Mouse (Mus musculus) natural killer cell, adult 2 months (primary cell): ENCODE results near the gene B4galnt4.

Source experiments
- DNase-seq, 2 experiments: peaks; one replicate each; pipeline ENCODE4 v3.0.0; 2022; ENCODE audit warnings: low spot score in 2 of 2

Gene B4galnt4

DNA sequence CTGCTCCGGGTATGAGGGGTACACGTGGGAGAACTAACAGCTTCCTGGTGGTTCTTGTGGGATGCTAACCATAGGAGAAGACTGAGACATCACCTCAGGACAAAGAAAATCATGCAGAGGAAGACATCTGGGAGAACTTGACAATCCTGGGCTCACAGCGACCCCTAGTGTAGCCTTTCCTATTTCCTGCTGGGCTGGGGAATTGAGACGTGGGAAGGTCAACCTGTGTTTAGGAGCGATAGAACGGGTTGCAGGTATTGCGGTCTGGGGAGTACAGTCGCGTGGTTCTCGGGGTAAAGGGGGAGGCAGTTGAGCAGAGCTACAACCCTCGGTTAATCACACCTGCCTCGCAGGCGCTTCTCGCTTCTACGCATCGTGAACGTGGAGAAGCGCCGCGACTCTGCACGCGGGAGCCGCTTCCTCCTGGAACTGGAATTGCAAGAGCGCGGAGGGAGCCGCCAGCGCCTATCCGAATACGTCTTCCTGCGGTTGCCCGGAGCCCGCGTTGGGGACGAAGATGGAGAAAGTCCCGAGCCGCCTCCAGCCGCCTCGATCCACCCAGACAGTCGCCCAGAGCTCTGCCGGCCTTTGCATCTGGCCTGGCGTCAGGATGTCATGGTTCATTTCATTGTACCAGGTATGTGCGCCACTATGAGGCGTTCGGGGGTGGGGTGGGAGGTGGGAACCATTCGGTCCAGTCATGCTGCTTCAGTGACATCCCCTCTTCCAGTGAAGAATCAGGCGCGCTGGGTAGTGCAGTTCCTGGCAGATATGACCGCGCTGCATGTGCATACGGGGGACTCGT, 9.4 kb downstream of the B4galnt4 start:
- DNase-seq = peak; percentile 36 to 54

DNA sequence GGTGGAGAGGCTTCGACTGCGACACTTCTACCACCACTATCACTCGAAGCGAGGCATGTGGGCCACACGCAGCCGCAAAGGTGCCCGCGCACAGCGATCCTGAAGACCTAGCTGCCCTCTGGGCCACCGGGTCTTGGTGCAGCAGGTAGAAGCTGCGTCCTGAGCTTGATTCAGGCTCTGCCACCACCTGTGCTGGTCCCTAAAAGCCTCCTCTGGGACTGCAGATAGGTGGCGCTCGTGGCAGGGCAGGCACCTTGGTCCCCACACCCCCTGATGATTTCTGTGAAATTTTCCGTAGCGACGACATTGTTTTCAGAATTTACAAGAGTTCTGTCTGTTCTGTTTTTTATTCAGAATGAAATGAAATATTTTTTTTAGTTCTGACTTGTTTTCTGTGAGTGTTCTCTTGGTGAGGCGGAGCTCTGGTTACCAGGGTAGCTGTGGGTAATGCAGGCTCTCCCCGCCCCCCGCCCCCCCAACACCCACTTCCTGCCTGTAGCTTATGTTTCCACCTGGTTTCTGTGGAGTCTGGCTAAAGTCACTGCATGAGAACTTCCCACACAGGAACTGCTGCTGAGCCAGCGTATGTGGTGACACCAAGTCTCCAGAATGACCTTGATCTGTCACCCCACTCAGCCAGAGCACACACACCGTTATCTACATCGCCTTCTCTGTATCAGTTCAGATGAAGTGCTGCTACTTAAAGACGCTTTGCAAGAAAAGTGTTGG, 11.3 kb downstream of the B4galnt4 start:
- peak; percentile 38 to 58 for DNase-seq

DNA sequence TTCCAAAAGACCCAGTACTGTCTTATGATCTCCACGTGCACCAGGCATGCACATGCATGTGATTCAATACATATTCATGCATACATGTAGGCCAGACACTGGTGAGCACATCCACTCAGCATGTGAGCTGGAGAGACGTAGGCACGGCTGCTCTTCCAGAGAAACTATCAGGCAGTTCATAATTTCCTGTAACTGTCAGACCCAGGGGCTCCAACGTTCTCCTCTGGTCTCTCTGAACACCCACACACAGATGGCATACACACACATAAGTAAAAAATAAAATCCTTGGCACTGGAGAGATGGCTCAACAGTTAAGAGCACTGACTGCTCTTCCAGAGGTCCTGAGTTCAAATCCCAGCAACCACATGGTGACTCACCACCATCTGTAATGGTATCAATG, 12.9 kb downstream of the B4galnt4 start:
- no peak for DNase-seq

DNA sequence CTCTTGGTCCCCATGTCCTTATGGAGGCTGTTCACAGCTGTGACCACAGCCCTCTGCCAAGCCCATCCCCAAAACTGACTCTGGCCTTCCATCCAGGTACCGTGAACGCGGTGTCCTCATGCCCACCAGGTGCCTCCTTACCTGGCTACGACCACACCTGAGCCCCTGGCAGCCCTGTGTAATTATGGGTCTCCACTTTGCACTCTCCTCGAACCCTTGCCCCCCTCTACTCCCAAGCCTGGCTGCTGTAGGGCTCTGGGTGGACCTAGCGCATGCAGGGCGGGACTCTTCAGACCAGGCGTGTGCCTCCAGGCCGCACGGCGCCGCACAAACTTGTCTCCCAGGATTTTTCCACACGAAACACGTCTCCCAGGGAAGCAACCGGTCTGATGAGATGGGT, 16.9 kb downstream of the B4galnt4 start, which contains the start of gene Pkp3:
Pkp3 (plus strand) TSS at position 378 of the 400 bp plus-strand sequence.
- no peak for DNase-seq

DNA sequence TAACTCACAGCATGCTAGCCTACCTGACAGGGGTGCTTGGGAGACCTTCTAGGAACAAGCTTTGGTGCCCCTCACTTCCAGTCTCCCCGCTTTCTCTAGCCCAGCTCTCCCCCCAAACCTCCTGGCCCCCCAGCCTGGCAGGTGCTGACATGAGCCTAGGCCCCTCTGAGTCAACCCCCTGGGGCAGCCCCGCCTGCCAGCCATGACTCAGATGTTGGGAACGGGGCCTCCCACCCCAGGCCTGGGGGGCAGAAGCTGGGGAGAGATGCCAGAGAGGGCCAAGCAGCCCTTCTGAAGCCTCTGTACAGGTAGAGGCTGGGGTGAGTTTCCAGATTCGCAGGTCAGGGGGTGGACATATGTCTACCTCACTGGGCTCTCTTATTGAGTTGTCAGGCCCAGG, 18.0 kb downstream of the B4galnt4 start:
- DNase-seq = no peak

DNA sequence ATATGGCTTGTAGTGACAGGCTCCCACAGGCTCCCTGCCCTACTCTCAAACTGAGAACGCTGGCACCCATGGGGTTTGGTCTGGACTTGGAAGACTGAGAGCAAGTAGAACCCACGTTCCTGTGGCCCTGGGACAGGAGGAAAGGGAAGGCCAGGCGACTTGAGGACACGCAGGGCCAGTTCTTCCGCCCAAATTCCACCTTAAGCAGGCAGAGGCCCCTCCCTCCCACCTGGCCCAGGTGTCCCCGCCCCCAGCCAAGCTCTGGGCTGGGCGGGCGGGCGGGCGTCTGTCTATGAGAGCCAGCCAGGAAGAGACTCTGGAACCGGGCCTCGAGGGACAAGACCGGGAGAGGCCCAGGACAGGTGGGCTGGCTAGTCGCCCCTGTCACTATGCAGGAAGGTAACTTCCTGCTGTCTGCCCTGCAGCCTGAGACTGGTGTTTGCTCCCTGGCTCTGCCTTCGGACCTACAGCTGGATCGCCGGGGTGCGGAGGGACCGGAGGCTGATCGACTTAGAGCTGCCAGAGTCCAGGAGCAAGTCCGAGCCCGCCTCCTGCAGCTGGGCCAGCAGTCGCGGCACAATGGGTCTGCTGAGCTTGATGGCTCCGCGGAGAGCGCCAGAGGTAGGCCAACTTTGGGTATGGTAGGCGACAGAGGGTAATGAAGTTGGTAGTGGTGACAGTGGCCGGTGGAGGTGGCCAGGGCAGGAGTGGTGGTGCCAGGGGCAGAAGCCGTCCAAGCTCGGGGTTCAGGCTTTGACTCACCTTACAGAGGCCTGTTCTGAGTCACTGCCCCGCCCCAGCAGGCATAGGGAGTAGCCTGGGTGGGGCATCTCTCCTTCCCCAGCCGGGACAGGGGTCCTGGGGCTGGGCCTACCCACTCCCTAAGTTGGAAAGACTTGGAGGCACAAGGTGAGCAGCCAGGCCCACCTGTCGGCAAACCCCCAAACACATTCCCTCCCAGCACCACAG, 18.9 kb downstream of the B4galnt4 start:
- no peak for DNase-seq

DNA sequence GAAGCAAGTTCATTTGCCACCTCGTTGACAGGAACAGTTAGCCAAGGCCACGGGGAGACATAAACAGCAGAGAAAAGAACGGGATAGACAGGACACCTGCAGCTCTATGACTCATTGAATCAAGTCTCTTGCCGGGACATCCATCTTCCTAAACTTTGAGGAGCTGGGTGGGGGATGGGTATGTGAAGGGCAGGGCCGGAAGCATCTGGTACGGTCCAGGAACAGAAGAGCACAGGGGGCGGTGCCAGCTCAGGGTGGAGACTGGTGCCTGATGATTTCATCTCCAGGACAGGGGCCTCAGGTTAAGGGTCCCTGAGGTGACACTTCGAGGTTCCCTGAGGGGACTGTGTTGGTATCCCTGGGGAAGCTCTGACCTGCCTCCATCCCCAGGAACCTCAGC, 27.0 kb downstream of the B4galnt4 start:
- peak in 1 of 2 experiments; percentile 17 for DNase-seq

DNA sequence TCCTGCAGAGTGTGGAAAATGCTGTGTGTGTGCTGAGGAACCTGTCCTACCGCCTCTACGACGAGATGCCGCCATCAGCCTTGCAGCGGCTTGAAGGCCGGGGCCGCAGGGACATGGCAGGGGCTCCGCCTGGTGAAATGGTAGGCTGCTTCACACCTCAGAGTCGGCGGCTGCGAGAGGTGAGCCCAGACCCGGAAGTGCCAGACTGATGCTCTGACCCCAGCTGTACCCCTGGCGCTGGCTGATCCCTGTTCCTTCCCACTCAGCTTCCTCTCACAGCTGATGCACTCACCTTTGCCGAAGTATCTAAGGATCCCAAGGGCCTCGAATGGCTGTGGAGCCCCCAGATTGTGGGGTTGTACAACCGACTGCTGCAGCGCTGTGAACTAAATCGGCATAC, 27.6 kb downstream of the B4galnt4 start:
- peak; percentile 41 to 56 for DNase-seq

DNA sequence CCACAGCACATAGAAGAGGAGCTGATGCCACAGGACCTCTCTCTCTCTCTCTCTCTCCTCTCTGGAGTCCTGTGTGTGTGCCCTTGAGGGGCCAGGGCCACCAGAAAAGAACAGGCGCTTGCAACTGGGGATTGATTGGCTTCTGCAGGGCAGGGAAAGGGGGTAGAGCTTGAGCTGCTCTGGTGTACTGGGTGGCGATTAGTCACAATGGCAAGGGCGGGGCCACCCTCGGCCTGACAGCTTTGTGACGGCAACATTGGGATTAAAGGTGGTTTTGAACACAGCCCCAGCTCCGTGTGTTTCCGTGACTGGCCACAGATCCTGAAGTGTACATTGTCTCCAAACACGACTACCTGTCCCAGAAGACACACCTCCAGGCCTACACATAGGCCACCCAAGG, 29.3 kb downstream of the B4galnt4 start:
- DNase-seq = no peak

DNA sequence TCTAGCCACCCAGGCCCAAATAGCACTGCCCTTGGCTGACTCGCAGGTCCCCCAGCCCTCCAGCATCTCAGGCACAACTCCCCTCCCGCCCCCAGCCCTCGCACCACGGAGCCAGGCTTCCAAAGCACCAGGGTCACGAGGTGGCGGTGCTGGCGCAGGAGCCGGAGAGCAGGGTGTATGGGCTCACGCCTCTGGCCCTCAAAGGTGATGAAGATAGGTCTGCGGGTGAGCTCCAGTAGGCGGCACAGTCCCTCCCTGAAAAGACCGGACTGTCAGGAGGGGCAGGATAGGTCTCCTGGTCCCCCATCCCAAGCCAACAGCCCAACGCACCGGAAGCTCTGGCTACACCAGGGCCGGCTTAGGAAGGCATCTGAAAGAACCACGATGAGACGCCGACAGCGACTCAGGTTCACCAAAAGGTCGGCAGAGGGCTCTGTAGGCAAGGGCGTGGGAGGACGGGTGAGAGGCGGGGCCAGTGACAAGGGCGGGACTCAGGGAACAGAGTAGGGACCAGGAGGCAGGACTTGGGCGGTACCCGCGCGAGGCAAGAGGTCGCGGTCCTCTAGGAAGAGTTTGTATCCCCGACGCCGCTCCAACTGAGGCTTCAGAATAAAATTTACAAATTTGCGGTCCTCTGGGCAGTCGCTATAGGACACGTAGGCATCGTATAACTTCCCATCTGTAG, 31.3 kb downstream of the B4galnt4 start:
- peak; percentile 68 to 78 for DNase-seq

DNA sequence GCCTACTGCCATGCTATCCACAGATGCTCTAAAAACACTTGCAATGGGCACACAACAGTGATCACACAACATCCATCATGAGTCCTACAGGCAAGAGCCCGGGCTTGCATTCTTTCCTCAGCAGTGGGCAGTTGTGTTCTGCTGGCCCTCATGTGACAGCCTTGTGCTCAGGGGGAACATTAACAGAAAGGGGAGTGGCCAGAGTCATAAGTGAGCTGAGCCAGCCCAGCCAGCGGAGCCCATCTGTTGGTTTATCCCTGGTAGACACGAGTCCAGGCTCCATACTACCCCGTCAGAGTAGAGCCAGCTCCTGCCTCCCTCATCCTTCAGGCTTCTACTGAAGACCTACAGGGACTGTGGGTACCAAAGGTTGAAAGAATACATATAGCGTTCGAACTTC, 33.0 kb downstream of the B4galnt4 start:
- no peak for DNase-seq

DNA sequence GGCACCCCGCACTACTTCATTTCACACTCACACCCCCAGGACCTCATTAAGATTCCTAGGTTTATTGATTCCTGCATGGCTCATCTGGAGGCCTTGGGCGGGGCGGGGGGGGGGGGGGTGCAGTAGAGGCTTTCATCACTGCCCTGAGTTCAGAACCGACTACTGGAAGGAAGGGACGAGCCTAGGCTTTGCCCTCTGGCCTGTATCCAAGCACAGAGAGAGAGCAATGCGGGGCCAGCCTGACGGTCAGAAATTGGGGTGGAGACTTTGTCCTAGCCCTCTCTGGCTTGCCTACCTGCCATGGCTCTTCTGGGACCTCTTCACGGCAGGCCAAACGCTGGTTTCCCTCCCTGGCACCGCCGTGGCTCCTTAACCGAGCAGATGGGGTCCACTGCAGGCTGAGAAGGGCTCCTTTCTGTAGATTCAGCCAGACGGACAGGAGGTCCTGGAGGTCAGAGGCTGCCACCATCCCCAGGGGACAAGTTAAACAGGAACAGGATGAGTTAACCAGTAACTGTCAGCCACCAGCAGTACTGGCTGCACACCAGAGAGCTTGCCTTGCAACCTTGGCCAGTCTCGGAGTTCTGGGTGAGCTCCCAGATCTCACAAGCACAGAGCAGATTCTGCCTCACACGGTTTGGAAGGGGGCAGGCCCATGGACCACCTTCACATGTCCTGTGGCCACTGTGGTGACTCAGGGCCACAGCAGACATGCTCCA, 33.7 kb downstream of the B4galnt4 start:
- DNase-seq = no peak

DNA sequence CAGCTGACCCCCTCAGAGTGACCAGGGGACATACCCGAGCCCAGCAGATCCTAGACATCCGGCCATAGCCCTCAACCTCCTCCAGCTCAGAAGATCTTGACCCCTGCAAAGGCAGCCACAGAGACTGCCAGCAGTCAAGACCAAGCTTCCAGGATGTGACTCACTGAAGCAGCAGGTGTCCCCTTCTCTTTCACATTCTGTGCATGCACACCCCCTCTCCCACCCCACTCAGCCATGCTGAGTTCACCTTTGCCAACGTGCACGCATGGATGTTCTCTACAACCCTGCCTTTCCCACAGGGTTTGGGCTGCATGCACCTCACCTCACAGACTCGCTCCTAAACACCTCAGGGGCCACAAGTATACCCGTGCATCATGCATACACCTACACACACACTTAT, 35.1 kb downstream of the B4galnt4 start:
- DNase-seq = peak; percentile 45 to 68

DNA sequence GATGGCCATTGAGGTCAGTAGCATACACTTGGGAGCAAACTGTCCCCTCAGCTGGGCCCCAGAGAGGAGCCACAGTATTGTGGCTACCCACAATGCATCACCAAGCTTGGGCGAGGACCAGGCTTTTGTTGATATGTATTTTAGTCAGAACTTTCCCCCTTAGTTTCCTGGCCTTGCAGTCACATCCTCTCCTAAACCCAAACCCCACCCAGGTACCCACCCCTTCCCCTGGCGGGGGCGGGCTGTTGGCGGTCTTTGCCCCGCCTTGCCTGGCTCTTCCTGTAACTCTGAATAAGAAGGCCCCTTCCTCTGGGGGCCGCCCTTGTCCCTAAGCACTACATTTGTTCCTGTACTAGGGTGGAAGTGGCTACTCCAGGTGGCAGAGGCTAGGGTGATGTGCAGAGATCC, 35.7 kb downstream of the B4galnt4 start:
- peak; percentile 87 to 88 for DNase-seq

DNA sequence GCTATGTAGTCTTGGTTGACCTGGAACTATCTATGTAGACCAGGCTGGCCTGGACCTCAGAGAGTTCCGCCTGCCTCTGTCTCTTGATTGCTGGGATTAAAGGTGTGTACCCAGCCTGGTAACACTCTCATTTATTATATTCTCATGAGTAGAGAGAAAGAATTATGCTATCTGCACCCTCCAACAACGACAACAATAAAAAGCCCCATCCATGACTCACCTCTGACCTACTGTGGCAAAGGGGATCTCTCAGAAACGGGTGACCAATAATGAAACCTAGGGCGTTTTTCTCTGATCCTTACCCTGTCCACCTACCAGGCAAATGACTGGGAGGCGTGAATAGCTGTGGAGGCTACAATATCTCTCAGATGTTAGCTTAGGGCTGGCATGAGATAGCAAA, 36.3 kb downstream of the B4galnt4 start:
- peak; percentile 39 to 63 for DNase-seq

DNA sequence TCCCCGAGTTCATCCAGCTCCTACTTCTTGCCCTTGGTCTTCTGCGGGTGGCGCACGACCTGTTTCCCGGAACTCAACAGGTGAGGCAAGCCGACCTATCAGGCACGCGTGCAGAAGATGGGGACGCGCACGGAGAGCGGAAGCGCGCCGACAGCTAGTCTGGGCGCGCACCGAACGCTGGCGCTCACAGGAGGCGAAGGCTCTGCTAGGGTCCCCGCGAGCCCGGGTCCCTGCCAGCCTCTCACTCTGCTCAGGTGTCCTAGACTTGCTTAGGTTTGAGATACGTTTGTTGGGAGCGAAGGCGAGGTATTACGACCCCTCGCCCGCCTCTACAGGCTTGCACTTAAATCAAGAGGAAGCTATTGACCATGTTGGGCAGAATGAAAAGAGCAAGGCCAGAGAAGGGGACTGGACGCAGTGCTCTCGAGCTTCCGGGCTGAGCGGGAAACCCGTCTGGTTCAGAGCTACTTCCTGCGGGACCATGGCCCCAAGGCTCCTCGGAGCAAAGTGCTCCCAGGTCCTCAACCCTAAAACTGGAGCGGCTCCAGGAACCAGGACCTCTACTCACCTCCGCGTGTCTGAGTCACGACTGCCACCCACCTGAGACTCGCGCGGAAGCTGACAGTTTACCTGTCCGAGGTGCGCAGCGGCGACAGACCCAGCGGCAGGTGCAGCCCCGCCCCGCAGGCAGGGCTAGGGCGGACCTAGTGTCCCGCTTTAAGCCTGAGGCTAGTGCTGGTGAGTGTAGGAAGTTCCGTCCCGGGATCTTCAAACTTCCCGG, 39.2 kb downstream of the B4galnt4 start, which contains the start of gene Sigirr:
Sigirr (minus strand) TSS at position 662 of the 781 bp plus-strand sequence.
- DNase-seq = peak; percentile 47 to 56

DNA sequence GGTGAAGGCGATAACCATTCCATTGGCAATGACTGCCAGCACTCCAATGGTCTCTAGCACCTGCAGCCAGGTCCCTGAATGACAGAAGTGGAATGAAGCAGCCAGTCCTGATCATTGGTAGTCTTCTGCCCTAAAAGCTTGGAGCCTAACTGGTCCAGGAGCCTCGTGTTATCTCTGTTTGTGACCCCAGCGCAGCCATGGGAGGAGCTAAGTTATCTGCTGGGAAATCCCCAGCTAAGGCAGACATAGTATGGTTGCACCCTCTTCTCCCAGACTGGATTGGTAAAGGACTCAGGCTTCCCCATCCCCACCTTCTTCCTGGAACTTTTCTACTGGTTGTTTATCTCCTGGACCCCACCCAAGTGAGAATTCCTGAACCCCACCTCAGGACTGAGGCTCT, 42.3 kb downstream of the B4galnt4 start:
- no peak for DNase-seq

DNA sequence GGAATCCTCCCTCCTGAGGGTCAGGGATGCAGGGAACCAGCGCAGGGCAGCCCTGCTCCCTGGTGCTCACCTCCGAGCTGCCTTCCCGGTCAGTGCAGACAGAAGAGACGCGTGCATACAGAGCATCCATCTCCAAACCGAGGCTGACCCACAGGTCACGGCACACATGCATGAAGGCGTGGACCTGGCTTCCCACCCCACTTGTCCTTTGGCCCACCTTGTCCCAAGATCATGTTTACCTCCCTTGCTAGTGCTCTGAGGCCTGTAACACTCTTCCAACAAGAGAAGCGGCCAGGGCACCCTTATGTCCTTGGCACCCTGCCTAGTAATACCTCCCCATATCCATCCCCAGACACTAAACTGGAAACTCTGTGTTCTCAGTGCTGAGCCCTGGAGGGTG, 55.0 kb downstream of the B4galnt4 start:
- no peak for DNase-seq

DNA sequence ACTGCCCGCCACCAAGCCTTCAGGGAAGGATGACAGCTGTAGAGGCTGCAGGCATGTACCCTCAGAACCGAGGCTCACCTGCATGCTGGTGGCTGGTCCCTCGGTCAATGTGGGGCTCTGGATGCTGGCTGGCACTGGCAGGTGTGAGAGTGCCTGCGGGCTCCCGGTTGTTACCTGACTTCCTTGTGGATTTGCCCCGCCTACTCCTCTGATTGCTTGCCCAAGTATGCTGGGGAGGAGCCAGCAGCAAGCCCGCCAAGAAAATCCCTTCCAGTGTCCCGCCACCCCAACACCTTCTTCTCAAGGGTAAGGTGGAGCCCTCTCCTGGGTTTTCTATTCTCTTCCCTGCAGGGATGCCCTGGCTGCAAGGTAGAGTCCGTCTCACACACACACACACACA, 56.7 kb downstream of the B4galnt4 start, which contains the start of gene Ano9:
Ano9 (minus strand) TSS at position 171 of the 400 bp plus-strand sequence.
- no peak for DNase-seq

DNA sequence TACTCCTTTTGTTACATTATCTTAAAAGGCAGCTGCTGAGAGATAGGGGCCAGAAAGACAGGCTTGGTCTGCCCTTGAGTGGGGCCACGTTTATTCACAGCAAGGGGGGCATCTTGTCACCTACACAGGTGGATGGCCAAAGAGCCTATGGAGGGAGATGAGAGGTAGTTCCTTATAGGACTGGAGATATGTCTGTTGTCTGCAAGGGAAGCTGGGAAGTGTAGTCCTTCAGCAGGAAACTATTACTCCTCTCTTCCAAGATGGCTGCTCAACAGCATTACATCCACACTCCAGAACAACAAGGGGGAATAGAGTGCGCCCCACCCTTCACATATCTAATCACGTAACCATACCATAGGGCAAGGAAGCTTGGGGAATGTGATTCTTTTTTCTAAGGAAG, 58.6 kb downstream of the B4galnt4 start:
- no peak for DNase-seq
